Mouse (Mus musculus) CH12F3 (cell line): ENCODE measurements around the gene Dnajb8.

ENCODE experiments used
- in situ Hi-C: fragments of 300-500 bp; cut with MboI; formaldehyde crosslinking; loops from 2 replicates; pipeline ENCODE4 v1.14.3; 2020; ENCODE audit warnings: low sequenced_read_pairs

Dnajb8 gene

GRCm38 (mm10) chr6:88277242-88277641 lies 55.2 kb downstream of the Dnajb8 start:
- in situ Hi-C loops = no loop called here

GRCm38 (mm10) chr6:88278141-88278540 lies 56.1 kb downstream of the Dnajb8 start:
- in situ Hi-C loops = no loop called here

GRCm38 (mm10) chr6:88290129-88290766 lies 68.2 kb downstream of the Dnajb8 start:
- in situ Hi-C loops = no loop called here

DNA sequence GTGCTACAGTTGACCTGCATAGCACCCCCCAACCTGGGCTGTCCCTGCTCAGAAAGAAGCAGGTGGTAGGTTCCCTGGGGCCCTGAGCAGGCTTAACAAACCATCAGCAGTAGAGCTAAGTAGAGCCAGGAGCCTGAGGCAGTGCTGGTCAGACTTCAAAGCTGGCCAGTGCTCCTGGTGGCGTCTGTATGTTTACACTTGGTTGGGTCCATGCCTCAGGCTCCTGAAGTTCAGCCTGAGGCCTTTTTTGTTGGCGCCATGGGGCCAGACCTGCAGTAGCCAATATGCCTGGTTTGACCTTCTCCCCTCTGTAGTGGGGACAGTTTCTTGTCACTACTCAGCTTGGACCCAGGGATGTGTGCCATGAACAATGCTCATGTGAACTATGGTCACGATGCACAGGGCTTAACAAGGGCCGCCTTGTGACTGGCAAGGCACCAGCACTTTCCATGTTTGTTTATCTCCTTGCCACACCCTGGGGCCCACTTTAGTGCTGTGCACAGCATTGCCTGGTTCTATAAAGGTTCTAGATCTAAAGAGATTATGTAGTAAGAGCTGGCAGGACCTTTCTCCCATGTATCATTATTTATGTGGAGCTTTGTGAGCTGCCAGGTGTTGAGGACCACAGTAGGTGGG lies 70.3 kb downstream of the Dnajb8 start:
- in situ Hi-C loops = no loop called here

DNA sequence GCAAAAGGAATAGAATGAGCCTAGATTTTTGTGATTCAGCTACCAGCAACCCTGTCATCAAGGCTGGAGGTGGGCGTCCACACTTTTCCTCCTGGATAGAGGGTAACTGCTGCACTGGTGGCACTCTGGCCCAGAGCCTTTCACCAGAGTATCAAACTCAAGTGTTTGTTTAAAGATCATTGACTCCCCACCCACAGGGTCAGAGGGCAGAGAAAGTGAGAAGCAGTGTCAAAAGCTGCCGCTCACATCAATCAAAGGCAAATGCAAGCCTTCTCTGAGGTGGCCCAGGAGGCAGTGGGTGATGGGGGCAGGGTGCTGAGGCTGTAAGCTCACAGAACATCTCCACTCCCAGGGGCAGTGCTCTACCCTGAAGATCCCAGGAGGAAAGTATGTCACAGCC lies 77.4 kb downstream of the Dnajb8 start:
- in situ Hi-C loops = no loop called here

DNA sequence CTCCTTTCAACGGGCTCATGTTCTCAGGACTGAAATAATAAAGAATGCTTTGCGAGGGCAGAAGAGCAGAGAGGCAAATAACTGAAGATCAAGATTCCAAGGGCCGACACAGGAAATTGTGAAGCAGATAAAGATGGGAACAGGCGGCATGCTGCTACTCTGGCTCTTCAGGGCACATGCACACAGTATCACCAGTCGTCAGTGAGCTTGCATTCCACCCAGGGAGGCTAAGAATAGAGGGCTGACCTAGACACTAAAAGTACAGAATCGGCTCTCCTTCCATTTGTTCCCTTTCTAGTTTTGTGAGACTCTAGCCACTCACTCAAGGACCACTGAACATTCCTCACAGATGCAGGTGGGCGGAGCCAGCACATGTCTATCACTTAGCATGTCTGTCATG lies 79.2 kb downstream of the Dnajb8 start:
- in situ Hi-C loops = no loop called here
